Mouse (Mus musculus) kidney, postnatal 14 days (tissue): ENCODE data around the gene Bhlha9.
A peak's percentile ranks its signal among the peaks of the same experiment; 100 is the strongest.
"Not testable (repeated sequence)": the region's sequence is repeated elsewhere in the genome, so short reads cannot be mapped to it uniquely, and the experiment has no call there.

Source experiments
- DNase-seq: peaks from one replicate; pipeline ENCODE4 v3.0.0; 2022; ENCODE audit warnings: mixed read lengths

Bhlha9 gene

GRCm38 (mm10) chr11:76666002-76666649 is 6.1 kb upstream of the Bhlha9 start:
- no peak for DNase-seq

- DNase-seq, result no peak
These were observed 4.5 kb upstream of the Bhlha9 start for GRCm38 (mm10) chr11:76667807-76668206.

GRCm38 (mm10) chr11:76672561-76673384 is 503 bp downstream of the Bhlha9 start:
- no peak for DNase-seq

GRCm38 (mm10) chr11:76674199-76674598 is 1.9 kb downstream of the Bhlha9 start:
- DNase-seq, result no peak

GRCm38 (mm10) chr11:76674704-76675103 is 2.4 kb downstream of the Bhlha9 start:
- no peak for DNase-seq

- not testable (repeated sequence) for DNase-seq
These were observed 7.2 kb downstream of the Bhlha9 start, which contains the start of gene Trarg1 for GRCm38 (mm10) chr11:76679508-76679907. Gene Trarg1, plus strand, starts transcription at chr11:76679808.

- DNase-seq, result no peak
These were observed 13.3 kb downstream of the Bhlha9 start for GRCm38 (mm10) chr11:76685604-76686003.

- DNase-seq, result no peak
These were observed 19.8 kb downstream of the Bhlha9 start for GRCm38 (mm10) chr11:76692096-76692495.

- no peak for DNase-seq
These were observed 23.5 kb downstream of the Bhlha9 start for GRCm38 (mm10) chr11:76695810-76696209.

GRCm38 (mm10) chr11:76699626-76700025 is 27.4 kb downstream of the Bhlha9 start:
- DNase-seq, result no peak

GRCm38 (mm10) chr11:76707656-76708055 is 35.4 kb downstream of the Bhlha9 start:
- no peak for DNase-seq

GRCm38 (mm10) chr11:76708066-76708465 is 35.8 kb downstream of the Bhlha9 start:
- no peak for DNase-seq

- DNase-seq, result peak; percentile 33
These were observed 36.6 kb downstream of the Bhlha9 start for GRCm38 (mm10) chr11:76708881-76709280.

- DNase-seq, result peak; percentile 45
These were observed 37.6 kb downstream of the Bhlha9 start for GRCm38 (mm10) chr11:76709625-76710452.

GRCm38 (mm10) chr11:76717000-76717399 is 44.7 kb downstream of the Bhlha9 start:
- DNase-seq, result no peak
